Mouse (Mus musculus) midbrain, postnatal 0 days (tissue): ENCODE results near the gene Inafm2. TPM values are rescaled to one million over a fixed set of nuclear protein-coding genes. Genes with fewer than 3 reads are reported as not detected.
A peak's percentile ranks its signal among the peaks of the same experiment; 100 is the strongest.

Experiments
- ATAC-seq: fragments of 200-750 bp; cut with Nextera tagmentation; 2 replicates; pipeline ENCODE4 v1.8.0; 2017; ENCODE audit warnings: moderate number of reproducible peaks, mild to moderate bottlenecking, moderate TSS enrichment, moderate library complexity; ENCODE audit not compliant: low FRiP score
- DNase-seq: peaks from one replicate; pipeline ENCODE4 v3.0.0-alpha.2; 2015; ENCODE audit warnings: low spot score
- H3K27ac ChIP-seq: fragments of 300-500 bp; sonication (generic); 2 replicates; pipeline ENCODE4 v1.5.1; 2014; ENCODE audit warnings: low read depth, mild to moderate bottlenecking, low read length, mixed read lengths
- H3K27me3 ChIP-seq: fragments of 300-500 bp; sonication (generic); 2 replicates; pipeline ENCODE4 v1.6.1; 2014; ENCODE audit warnings: low read length, control low read depth, mixed read lengths; ENCODE audit not compliant: insufficient read depth
- H3K36me3 ChIP-seq: fragments of 300-500 bp; sonication (generic); 2 replicates; pipeline ENCODE4 v1.6.1; 2014; ENCODE audit warnings: low read length, control low read depth, mixed read lengths; ENCODE audit not compliant: insufficient read depth
- H3K4me1 ChIP-seq: fragments of 300-500 bp; sonication (generic); 2 replicates; pipeline ENCODE4 v1.6.1; 2014; ENCODE audit warnings: mild to moderate bottlenecking, control low read depth, antibody characterized with exemption, low read length, mixed read lengths; ENCODE audit not compliant: insufficient read depth
- H3K4me2 ChIP-seq: fragments of 300-500 bp; sonication (generic); 2 replicates; pipeline ENCODE4 v1.6.1; 2014; ENCODE audit warnings: low read depth, mild to moderate bottlenecking, low read length, mixed read lengths; ENCODE audit not compliant: poor library complexity, severe bottlenecking
- H3K4me3 ChIP-seq: fragments of 300-500 bp; sonication (generic); 2 replicates; pipeline ENCODE4 v1.5.1; 2014; ENCODE audit warnings: low read depth, mild to moderate bottlenecking, low read length, moderate library complexity
- H3K9ac ChIP-seq: fragments of 300-500 bp; sonication (generic); replicated peaks from 2 replicates; pipeline ENCODE4 v1.6.1; 2014; ENCODE audit warnings: mild to moderate bottlenecking, low read length, moderate library complexity, mixed read lengths; ENCODE audit not compliant: poor library complexity, severe bottlenecking
- H3K9me3 ChIP-seq: fragments of 300-500 bp; sonication (generic); 2 replicates; pipeline ENCODE4 v1.6.1; 2016; ENCODE audit warnings: low read length, control low read depth
- CTCF ChIP-seq: IDR thresholded peaks from 2 replicates; pipeline ENCODE4 v1.5.1; 2016; ENCODE audit warnings: antibody characterized with exemption, mild to moderate bottlenecking
- WGBS: fragments of 180-500 bp; shearing (Covaris S2); extraction: QIAGEN DNeasy Blood & Tissue Kit; methylation state at CpG from one replicate; pipeline ENCODE4 v1.1.7; 2014; 5-methylcytosine and 5-hydroxymethylcytosine counted together
- polyA plus RNA-seq: library from polyadenylated mRNA; unstranded; fragments of >200 nt; fragmentation: Nextera tagmentation; extraction: Ambion mirVana; gene quantifications from 2 replicates; pipeline ENCODE4 v1.2.1, GENCODE M21; 2015
- total RNA-seq: library from RNA; depleted of rRNA; stranded (reverse); fragments of >200 nt; gene quantifications from 2 replicates; pipeline ENCODE4 v1.2.3, GENCODE M21; 2014

Gene Inafm2
- total and polyA plus RNA-seq, 2 experiments from 2014 or later: 13.3 to 17.4 TPM

GRCm38 (mm10) chr2:118763469-118763868, 17.9 kb downstream of the Inafm2 start:
- Histone ChIP-seq H3K36me3 (no peaks in the 10 kb centered on the region), H3K27me3 (no peaks in the 10 kb centered on the region), H3K4me2 (no peak overlapping the region), H3K9ac (no peak overlapping the region), H3K4me1 (peaks cover 8% of the 10 kb centered on the region), H3K27ac (no peak overlapping the region), H3K9me3 (no peaks in the 10 kb centered on the region), H3K4me3 (no peak overlapping the region)
- 60% methylated on average over 7 of the region's 7 CpGs for WGBS
- no peak for ATAC-seq
- no peak for DNase-seq
- no peak for TF ChIP-seq CTCF

GRCm38 (mm10) chr2:118764094-118764831, 18.7 kb downstream of the Inafm2 start:
- Histone ChIP-seq H3K36me3 (no peaks in the 10 kb centered on the region), H3K4me3 (no peak overlapping the region), H3K9ac (no peak overlapping the region; the same call in 1 of the 2 replicates), H3K9me3 (no peaks in the 10 kb centered on the region), H3K27me3 (no peaks in the 10 kb centered on the region), H3K27ac (no peak overlapping the region), H3K4me2 (peak overlapping the region; percentile 34), H3K4me1 (peaks cover 8% of the 10 kb centered on the region)
- peak; percentile 83 for DNase-seq
- 17% methylated on average over 11 of the region's 11 CpGs for WGBS
- peak; percentile 83 for TF ChIP-seq CTCF
- no peak for ATAC-seq

- ATAC-seq (no peak), DNase-seq (no peak)
- H3K9ac ChIP-seq: no peak overlapping the region
- H3K9me3 ChIP-seq: no peaks in the 10 kb centered on the region
- TF ChIP-seq CTCF: no peak
- peaks cover 8% of the 10 kb centered on the region for H3K4me1 ChIP-seq
- no peak overlapping the region for H3K27ac ChIP-seq
- no peaks in the 10 kb centered on the region for H3K36me3 ChIP-seq
- 87% methylated on average over 5 of the region's 5 CpGs for WGBS
- no peaks in the 10 kb centered on the region for H3K27me3 ChIP-seq
- no peak overlapping the region for H3K4me2 ChIP-seq
- H3K4me3 ChIP-seq: no peak overlapping the region
Measured at GRCm38 (mm10) chr2:118764875-118765274, 19.3 kb downstream of the Inafm2 start.

GRCm38 (mm10) chr2:118766041-118767033, 20.8 kb downstream of the Inafm2 start:
- no peak for ATAC-seq
- WGBS: 75% methylated on average over 10 of the region's 10 CpGs
- DNase-seq: no peak
- H3K4me3 ChIP-seq: no peak overlapping the region
- no peak overlapping the region for H3K4me2 ChIP-seq
- H3K9me3 ChIP-seq: no peaks in the 10 kb centered on the region
- no peaks in the 10 kb centered on the region for H3K36me3 ChIP-seq
- no peak overlapping the region for H3K27ac ChIP-seq
- TF ChIP-seq CTCF: peak; percentile 24
- no peak overlapping the region for H3K9ac ChIP-seq
- H3K27me3 ChIP-seq: no peaks in the 10 kb centered on the region
- peaks cover 8% of the 10 kb centered on the region for H3K4me1 ChIP-seq

- TF ChIP-seq CTCF: no peak
- 81% methylated on average over 6 of the region's 6 CpGs for WGBS
- Histone ChIP-seq H3K27me3 (no peaks in the 10 kb centered on the region), H3K9ac (no peak within 1 kb of the TSS), H3K9me3 (no peaks in the 10 kb centered on the region), H3K4me3 (no peak within 1 kb of the TSS), H3K36me3 (no peaks in the 10 kb centered on the region), H3K4me2 (no peak within 1 kb of the TSS), H3K27ac (no peak within 1 kb of the TSS), H3K4me1 (no peaks in the 10 kb centered on the region)
- DNase-seq (no peak), ATAC-seq (no peak)
Measured at GRCm38 (mm10) chr2:118772158-118772874, 26.8 kb downstream of the Inafm2 start, which contains the start of gene Phgr1. Gene Phgr1 (plus strand): TSS chr2:118772769.
